Mouse (Mus musculus): Measurements from ENCODE around the gene Inhbb. TPM values are rescaled to one million over a fixed set of nuclear protein-coding genes. Genes with fewer than 3 reads are reported as not detected.
A peak's percentile ranks its signal among the peaks of the same experiment; 100 is the strongest.

Inhbb gene
- total RNA-seq, 2 experiments from 2014 or later: 5.5 to 7.7 TPM

DNA sequence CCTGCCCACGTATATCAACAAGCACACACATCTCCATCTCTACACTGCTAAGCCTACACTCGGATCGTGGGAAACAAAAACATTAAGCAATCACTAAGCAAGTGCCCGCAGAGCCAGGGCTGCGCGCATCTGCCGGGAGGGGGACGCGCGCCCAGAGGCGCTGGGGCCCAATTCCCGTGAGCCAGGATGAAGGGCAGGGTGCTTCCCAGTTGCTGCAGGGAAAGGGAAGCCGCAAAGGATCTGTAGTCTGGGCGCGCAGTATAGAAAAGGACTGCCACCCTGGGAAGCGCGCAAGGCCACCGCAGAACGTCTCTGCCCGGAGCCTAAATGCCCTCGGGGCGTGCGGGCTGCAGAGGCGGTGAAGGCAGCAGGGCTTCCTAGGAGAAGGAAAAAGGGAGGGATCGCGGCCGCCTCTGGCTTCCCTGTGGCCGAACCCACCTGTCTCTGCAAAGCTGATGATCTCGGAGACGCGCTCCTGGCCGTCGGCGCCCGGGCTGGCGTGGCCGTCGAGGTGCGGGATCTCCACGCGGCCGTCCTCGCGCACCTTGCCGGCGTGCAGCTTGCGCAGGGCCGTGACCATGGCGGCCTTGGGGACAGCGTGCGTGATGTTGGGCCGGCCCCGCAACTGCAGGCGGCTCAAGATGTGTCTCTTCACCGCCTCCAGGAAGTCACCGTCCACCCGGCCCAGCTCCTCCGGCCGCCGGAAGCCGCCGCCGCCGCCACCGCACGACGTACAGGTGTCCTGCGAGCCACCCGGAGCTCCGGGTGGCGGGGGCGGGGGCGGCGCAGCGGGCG lies 1.7 kb downstream of the Inhbb start:
- peak; percentile 28 for DNase-seq

DNA sequence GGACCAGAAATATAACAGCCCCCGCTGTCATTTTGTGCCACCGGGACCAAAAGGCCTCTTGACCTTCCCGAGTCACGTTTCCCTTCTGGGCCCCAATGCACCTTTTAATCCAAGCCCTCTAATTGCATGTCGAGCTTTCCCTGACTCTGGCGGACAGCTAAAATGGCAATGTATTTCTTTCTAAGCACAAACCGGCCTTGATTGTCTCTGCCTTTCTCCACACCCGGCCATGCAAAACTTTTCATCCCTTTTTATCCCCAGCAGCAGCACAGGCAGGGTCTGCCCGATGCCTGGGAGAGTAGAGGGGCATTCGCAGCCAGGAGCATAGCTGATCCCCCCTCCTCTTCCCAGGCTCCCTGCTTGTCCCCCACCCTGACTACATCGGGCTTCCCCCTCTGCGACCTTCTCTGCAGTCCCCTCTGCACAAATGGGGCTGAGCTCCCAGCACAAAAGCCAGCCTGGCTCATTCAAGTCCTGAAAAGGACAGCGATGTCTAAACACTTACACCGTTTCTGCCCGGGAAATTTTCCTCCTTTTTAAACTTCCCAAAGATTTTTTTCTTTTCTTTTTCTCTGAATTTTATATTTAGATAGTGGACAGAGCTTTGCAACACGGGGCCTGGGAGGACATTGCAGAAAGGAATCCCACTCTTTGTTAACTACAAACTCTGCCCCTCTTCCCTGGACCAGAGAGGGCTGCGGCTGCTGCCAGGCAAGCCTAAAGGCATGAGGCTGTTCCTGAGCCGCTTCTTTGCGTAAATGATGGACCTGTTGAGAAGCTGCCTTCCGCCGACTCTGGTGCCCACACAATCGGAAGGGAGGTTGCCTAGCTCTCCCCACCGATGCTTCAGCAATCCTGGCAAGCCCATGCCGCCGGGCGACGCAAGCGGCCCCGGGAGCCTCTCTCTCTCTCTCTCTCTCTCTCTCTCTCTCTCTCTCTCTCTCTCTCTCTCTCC lies 2.6 kb downstream of the Inhbb start:
- no peak for DNase-seq

DNA sequence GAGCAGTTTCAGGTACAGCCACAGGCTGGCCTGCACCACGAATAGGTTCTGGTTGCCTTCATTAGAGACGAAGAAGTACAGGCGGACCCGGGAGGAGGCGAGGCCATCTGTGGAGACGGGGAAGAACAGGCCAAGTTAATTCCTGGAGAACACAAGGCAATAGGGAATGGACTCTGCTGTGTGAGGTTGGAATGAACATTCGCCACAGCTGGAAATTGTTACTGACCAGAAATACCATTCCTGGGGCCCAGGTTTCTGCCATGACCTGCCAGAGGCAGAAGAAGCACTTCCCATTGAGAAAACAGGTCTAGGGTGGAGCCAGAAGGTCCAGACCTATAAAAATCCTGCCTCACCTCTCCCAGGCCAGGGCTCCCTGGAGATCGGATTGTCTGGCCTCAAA lies 4.1 kb downstream of the Inhbb start:
- no peak for DNase-seq

DNA sequence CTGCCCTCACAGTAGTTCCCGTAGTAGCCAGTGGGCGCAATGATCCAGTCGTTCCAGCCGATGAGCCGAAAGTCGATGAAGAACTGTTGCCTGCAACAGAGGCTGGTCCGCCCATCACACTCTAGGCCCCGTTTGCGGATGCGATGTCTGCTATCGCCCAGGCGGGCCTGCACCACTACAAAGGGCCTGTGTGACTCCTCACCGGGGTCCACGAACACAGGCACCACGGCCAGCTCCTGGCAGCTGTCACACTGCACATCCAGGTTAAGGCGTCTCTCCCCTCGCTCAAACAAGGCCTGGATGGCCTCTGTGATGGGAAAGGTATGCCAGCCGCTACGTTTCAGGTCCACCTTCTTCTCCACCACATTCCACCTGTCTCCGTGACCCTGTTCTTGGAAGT lies 4.5 kb downstream of the Inhbb start:
- DNase-seq: no peak

DNA sequence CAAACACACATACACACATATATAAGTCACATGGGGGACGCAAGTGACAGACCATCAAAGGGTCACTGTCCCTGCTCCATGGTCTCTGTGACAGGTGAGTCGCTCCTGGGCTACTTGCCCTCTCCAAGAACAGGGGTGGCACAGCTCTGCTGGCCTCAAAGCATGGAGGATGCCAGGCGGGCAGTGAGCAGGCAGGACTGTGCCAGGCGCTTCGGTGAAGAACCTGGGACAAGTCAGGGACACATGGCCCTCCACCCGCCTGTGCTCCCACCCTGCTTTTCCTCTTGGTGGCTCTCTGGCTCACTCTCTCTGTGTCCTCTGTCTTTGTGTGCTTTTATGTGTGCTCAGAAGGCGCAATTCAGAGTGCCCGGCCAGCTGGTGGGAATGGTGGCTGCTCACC lies 5.4 kb downstream of the Inhbb start:
- DNase-seq: no peak

DNA sequence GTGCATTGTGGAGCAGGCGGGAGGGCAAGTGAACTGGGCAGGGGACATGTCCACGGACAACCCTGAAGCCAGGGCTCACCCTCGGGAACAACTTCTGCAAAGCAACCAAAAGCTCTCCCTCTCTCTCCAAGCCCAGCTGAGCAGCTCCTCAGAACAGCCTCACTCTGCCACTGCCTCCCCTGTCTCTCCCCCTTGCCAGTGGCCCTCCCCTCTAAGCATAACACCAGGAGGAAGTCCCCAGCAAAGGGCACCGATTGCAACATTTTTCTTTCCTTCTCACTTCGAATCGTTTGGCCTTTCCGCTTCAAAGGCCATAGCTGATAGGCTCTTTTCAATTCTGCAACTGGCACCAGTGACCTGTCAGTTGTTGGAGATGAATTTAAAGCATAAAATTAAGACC lies 5.9 kb downstream of the Inhbb start:
- DNase-seq: no peak

DNA sequence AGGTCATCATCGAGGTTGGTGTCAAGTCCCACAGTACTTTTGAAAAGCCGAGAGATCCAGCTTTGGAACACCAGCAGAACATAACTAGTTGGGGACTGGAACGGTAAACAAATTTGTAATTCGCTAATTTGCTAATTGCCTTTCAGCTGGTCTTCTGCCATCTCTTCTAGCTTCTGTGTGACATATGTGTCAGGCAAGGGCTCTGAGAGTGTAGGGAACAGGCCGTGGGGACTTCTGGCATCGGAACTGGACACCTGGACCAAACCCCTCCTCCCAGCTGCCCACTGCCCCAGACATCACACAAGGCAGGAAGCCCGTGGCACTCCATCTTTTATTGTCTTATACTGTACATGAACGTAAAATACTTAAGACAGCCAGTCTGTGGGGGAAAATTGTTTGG lies 6.9 kb downstream of the Inhbb start:
- DNase-seq: no peak

DNA sequence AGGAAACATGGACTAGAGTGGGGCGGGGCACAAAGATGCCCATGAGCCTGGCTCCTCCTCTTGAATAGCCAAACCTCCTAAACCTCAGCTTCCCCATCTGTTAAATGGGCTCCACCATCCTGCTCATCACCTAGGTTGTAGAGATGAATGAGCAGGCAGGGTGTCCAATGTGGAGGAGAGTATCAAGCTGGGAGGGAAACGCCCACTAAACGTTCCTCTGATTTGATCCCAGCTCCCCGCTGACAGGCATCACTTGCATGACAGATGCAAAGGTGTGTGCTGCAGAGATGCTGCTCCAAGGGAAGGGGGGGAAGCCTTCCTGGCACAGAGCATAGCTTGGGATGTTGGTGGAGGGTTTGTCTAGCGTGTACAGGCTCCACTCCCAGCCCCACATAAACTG lies 11.4 kb downstream of the Inhbb start:
- DNase-seq: no peak

DNA sequence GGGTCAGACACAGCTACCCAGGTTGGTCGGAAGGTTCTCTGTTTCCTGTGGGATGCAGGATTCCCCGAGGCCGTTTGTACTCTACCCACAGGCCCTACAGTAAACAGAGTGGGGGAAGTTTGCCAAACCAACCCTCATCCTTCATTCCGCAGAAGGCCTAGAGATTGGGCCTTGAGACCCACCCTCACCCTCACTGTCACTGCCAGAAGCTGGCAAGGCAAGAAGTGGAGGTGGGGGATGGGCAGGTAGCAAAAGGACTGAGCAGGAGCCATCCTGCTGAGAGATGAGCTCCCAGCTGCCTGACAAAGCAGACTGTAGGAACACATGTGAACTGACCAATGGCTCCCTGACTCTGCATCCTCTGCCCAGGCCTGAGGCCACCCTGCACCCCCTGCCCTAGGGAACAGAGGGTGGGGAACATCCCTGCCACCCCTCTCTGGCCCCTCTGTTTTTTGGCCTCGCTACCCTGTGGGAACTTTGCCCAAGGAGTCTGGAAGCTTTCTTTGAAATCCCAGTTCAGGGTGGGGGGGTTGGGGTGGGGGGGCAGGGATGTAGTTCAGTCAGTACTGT lies 12.4 kb downstream of the Inhbb start:
- peak; percentile 57 for DNase-seq

DNA sequence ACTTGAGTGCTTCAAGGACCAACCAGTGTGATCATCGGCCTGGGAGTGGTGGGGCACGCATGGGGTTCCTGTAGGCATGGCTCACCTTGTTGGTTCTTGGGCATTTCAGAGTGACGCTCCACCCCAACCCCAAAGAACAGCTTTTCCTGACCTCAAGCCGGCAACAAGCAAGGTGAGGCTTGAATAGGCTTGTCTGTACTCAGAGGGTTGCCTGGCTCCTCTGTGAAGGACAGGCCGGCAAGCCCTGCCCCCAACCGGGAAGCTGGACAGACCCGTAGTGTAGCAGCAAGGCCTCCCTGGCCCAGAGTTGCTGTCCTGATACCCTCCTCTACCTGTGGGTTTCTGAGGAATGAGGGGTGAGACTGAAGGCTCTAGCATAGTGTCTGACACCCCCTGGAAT lies 12.9 kb downstream of the Inhbb start:
- DNase-seq: no peak

DNA sequence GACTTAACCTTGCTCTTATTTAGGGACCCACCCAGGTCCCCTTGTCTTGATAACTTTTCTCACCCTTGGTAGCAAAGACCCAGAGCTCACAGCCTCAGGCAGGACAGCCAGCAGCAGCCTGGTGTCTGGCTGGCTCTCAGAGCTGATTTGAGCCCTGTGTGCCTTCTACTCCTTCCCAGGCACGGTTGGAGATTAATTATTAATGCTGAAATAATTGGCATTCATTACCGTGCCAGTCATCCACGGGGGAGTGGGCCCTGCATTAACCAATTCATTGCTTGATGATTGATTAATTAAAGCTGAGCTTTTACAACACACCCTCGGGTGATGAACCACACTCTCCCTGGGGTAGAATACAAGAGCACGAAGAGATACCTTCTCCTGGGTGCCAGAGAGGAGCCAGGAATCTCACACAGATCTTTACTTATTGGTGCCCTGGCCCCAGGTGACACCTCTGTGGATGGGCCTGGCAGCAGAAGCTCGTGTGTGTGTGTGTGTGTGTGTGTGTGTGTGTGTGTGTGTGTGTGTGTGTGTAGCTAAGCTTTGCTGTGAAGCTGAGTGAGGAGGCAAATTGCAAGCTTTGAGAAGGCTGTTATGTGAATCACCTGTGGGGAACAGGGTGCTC lies 14.2 kb downstream of the Inhbb start:
- DNase-seq: no peak

DNA sequence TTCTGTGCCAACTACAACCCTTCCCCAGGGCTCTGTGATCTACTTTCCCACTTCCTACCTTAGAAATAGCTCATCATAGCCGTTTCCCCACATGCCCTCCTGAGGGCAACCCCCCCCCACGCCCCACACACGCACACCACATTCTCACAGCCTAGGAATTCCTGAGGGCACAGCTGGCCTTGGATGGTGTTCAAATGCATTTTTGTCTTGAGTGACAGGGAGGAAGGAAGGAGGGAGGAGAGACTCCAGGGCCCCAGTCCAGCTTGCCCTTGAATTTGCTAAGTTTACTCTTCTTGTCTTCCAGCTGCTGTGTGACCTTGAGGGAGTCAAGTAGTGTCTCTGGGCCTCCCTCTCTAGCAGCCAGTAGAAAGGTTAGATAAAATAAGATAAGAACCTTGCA lies 17.2 kb downstream of the Inhbb start:
- DNase-seq: no peak

DNA sequence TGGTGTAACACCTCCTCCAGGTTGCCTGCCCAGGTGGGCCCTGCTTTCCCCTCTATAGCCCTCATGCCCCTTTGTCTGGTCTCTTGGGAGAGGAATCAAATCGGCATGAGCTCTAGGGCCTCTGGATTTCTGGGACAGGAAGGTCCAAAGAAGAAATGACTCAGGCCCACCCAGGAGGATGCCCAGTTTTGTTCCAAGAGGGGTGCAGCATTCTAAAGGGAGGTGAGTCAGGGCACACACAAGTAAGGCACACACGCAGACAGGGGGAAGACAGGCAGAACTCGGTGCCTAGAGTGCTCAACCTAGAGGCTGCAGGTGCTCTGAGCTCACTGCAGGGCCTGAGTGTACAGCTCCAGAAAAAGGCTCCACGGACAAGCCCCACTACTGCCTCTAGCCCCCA lies 17.7 kb downstream of the Inhbb start:
- DNase-seq: no peak

DNA sequence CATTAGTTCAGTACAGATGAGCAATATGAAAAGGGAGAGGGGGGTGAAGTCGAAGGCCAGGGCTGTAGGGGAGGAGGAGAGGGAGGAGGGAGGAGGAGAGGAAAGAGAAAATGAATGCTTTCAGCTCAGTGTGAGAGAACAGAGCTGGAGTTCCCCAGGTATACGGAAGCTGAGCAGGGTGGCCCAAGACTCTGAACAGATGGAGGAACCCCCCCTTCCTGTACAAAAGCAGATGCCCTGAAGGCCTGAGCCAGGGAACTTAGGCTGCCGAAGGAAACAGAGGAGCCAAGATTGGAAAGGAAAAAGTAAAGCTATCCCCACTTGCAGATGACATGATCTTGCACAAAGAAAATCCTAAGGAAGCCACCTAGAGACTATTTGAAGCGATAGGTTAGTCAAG lies 20.8 kb downstream of the Inhbb start:
- DNase-seq: no peak

DNA sequence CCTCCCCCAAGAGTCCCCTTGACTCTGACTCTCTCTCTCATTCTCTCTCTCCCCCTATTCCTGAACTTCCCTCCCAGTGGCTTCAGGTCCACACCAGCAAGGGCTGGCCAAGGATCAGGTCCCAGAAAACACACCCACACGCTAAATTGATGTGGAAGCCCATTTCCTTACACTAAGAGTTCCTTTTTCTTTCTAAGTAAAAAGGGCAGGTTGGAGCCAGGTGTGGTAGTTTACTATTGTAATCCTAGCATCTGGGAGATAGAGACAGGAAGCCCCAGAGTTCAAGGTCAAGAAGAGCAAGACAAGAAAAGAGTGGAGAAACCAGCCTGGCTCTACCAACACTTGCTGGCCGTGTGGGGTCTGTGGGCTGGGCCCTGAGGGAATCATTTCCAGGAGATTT lies 23.4 kb downstream of the Inhbb start:
- DNase-seq: no peak

DNA sequence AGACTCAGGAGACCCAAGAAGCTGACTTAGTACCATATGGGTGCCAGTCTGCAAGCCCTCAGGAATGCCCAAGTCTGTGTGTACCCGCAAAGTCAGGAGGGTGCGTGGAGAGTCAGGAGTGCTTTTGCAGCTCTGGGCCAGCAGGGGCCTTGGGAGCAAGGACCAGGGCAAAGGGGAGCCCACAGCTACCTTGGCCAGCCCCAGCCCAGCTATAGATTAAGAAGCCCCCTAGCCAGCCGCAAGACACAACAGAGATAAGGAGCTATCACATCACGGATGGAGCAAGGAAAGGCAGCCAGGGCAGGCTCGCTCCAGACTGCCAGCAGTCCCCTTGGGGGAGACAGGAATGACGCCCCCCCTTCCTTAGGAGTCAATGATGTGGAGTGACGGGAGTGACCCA lies 24.2 kb downstream of the Inhbb start:
- no peak for DNase-seq

DNA sequence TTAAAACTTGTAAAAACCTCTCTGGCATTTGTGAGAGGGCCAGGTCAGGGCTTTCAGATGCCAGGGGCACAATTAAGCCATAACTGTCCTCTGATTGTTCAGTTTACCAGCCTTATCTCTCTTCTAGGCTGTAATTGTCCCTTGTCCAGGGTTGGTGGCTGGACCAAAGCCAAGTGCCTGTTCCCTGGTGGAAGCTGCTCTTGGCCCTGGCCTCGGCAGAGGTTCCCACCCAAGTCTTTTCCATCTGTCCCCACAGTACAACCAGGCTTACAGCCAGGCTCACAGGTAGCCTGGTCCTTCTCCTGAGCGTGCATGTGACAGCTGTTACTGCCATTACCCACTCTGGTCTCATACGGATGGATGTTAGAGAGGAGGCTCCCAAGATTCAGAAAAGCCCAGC lies 30.7 kb downstream of the Inhbb start:
- peak; percentile 81 for DNase-seq

DNA sequence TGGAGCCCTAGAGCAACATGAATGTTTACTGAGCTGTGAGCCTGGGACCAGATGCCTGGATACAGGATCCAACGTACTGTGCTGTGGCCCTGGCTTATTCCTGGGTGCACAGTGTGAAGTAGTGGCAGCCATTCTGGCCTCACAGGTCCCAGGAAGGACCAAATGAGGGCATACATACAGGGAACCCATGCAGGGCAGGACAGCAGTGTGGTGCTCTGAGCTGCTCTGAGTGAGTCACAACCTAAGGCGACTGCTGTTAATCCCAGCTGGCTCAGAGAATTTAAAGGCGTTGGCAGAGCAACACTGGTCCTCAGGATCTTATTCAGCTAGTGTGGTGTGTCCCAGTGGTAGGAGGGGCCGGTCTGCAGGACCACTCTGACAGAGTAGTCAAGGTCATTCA lies 31.4 kb downstream of the Inhbb start:
- DNase-seq: no peak

DNA sequence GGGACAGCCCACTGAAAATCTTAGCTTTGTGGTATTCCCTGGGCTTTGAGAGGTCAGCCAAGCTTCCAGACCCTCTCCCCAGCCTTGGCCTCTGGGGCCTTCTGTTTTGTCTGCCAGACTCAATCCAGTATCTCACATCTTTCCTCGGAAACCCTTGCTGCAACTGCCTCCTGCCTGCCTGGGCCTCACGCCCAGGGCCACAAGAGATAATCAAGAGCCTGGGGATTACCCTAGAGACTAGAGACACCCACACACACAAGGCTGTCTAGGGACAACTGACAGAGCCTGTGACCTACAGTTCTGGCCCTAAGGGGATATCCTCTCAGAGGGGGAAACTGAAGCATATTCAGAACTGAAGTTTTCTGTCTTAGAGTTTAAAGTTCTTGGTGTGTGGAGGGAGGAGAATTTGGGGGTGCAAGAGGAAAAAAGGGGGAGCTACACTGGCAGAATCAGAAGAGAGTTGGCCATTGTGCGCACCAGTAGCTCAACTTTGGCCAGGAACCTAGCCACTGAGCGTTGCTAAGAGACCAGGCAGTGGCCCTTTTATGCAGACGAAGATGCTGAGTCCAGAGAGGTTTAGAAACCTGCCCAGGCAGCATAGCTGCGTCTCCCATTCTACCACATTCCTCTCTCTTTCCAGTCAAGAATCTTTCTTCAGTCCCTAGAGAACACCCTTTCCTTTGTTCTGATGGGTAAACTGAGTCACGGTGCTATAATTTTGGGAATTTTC lies 32.1 kb downstream of the Inhbb start:
- DNase-seq: no peak

DNA sequence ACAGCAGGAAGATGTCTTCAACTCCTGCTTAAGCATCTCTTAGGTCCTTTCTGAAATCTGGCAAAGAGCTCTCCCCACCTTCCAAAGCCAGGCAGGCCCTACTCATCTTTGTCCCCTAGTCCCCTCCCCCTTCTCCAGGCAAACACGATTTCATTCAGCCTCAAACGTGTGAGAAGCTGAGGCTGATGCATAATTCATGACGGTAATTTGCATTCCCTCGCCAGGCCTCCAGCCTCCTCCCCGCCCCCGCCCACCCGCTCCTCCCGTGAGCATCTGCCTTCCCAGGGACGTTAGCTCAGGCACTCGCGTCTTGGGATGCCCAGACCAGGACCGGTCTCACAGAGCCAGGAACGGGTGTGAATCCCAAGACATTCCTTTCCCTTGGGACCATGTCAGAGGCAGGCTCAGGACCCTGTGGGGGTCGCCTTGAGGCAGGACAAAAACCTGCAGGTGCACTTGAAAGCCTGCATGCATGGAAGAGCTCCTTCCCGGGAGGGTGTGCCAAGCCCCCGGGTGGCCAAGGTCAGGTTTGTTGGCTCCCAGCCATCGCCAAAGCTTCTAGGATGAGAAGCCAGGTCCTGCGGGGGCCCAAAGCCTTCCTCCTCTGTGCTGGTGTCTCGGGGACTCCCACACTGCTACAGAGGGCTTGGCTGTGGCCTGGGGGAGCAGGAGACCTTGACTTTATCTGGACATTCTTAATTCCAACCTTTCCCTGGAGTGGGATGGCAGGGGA lies 33.2 kb downstream of the Inhbb start:
- DNase-seq: peak; percentile 67

DNA sequence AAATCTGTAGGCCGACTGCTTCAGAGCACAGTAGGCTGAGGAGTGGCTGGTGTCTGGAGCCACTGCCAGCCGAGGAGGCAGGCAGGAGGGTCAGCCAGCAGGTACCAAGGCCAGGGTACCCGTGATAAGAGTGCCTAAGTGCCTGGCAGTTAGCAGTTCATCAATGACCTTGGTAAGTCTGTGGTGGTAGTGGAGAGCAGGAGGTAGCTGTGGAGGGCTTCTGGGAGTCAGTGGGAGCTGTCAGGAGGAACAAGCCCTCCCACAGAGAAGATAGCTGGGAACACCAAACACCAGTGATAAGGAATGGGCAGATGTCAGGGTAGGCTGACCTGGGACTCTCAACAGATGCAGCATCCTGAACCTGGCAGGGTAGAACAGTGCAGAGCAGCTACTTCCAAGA lies 35.7 kb downstream of the Inhbb start:
- no peak for DNase-seq

All from adrenal gland, postnatal 10 days (tissue).